Mouse (Mus musculus) neutrophil, adult 59 days (primary cell): ENCODE data around the gene Ndrg2. TPM values are rescaled to one million over a fixed set of nuclear protein-coding genes. Genes with fewer than 3 reads are reported as not detected.

ENCODE experiments used
- total RNA-seq, 2 experiments: library from RNA; stranded (reverse); gene quantifications; 1 replicate in 1 of 2; 2 replicates in 1 of 2; pipeline ENCODE4 v1.2.4; 2023

The Ndrg2 gene
- total RNA-seq = 1 to 10 TPM; 1.3 to 3.4 TPM

DNA sequence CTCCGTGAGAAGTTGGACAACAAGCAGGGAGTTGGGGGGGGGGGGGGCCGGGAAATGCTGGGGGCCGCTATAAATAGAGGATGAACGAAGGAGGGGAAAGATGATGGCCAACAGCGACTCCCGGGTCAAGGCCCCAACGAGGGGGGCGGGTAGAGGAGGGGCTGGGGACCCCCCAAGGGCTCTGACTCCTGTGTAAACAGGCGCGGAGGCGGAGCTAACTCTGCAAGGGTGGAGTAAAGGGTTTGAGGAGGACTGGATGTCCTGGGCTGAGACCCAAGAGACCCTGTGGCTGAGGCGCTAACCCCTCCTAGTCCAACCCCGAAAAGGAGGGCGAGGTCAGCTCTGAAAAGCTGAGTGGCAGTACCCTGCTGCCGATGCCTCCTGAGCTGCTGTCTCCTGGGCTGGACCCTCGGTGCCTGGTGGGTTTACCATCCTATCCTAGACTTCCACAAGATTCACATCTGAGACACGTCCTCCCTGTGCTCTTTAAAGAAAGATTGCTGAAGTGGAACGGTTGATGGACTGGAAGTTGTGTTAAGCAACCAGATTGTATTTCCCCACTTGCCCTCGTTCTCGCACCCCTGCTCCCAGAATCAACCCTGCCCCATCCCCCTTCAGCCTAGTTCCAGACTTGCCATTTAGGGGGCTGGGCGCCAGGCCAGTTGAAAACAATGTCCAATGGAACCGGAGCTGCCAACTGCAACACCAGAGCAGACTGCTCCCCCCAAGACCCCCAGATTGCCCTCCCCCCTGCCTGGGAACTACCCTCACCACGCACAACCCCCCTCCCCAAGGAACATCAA lies at the start of gene Ndrg2:
TSS of gene Ndrg2 (minus strand) at position 199 of the 803 bp plus-strand sequence.

GRCm38 (mm10) chr14:51922571-51922865 lies 8.6 kb upstream of the Ndrg2 start, which contains the start of gene Rnase13:
Gene Rnase13, minus strand, starts transcription at chr14:51922773.

GRCm38 (mm10) chr14:51918125-51918524 lies 4.2 kb upstream of the Ndrg2 start, which contains the start of gene Tppp2:
Gene Tppp2, plus strand, starts transcription at chr14:51918425.

GRCm38 (mm10) chr14:51892191-51892939 lies 21.6 kb downstream of the Ndrg2 start, which contains the start of gene Slc39a2:
Gene Slc39a2, plus strand, starts transcription at chr14:51892889.

GRCm38 (mm10) chr14:51884598-51885331 lies 29.2 kb downstream of the Ndrg2 start, which contains the start of gene Mettl17:
Gene Mettl17, plus strand, starts transcription at chr14:51884842.

Other genes starting within 250 kb of the Ndrg2 start
- not detected for gene Gm17079, start 218.7 kb downstream of the Ndrg2 start, total RNA-seq
- not detected for gene Gm5800, start 197.0 kb downstream of the Ndrg2 start, total RNA-seq
- gene Ang4, start 140.6 kb downstream of the Ndrg2 start, total RNA-seq = not detected
- gene AY358078, start 114.1 kb downstream of the Ndrg2 start, total RNA-seq = not detected
- gene Ear6, start 60.5 kb downstream of the Ndrg2 start, total RNA-seq = 10 to 100 TPM; 10.4 to 41.8 TPM
- gene Mettl17, start 29.3 kb downstream of the Ndrg2 start, total RNA-seq = 10 to 100 TPM; 16.2 to 17.2 TPM
- gene Slc39a2, start 21.3 kb downstream of the Ndrg2 start, total RNA-seq = under 1 TPM in 1 of 2 experiments, not detected in 1; 0.15 TPM
- not detected for gene Tppp2, start 4.3 kb upstream of the Ndrg2 start, total RNA-seq
- gene Rnase13, start 8.6 kb upstream of the Ndrg2 start, total RNA-seq = not detected
- gene Arhgef40, start 70.6 kb upstream of the Ndrg2 start, total RNA-seq = 1 to 10 TPM; 5.1 to 8.1 TPM
- gene Tmem253, start 101.5 kb upstream of the Ndrg2 start, total RNA-seq = not detected
- 10 to 100 TPM; 10.4 to 14.2 TPM for gene Zfp219, start 106.6 kb upstream of the Ndrg2 start, total RNA-seq
- gene Olfr221, start 128.3 kb upstream of the Ndrg2 start, total RNA-seq = not detected
- gene Hnrnpc, start 189.9 kb upstream of the Ndrg2 start, total RNA-seq = 100 to 1,000 TPM; 228 to 249 TPM
- 1 to 10 TPM; 1.1 to 3.4 TPM for gene Rpgrip1, start 196.5 kb upstream of the Ndrg2 start, total RNA-seq